Mouse (Mus musculus): ENCODE data around the gene Cbx5.

GRCm38 (mm10) chr15:103255169-103255568 is 15.6 kb upstream of the Cbx5 start:
- TF ChIP-seq CTCF (IDR thresholded peaks at IDR 0.05; ENCODE audit: borderline replicate concordance, insufficient read depth, low read length) = no peak
- no peak for TF ChIP-seq POLR2A (IDR thresholded peaks at IDR 0.05; ENCODE audit: low read depth, low read length)
